Comparison of ENCODE assay signal across 10 mouse cellular contexts in the genomic region with DNA sequence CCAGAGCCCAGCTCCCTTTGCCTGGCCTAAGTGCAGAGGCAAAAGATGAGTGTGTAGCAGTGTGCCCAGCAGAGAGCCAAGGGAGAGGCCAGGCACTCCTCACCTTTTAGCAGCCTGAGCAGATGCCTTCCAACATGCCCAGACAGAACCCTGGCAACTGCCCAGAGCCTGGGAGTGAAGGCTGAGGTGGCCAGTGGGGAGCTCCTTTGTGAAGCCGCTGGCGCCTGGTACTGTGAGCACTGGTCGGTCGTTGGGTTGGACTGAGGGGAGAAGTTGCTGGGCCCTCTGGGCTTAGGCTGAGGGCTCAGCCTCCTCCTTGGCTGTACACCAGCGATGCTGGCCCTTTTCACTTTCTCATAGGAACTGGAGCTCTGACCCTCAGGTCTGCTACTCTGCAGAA. TPM values are rescaled to one million over a fixed set of nuclear protein-coding genes. Genes with fewer than 3 reads are reported as not detected.
DNase-seq lines count a peak whose midpoint lies in the region; ATAC-seq and TF ChIP-seq lines count a peak whose summit lies in the region.
"Had no signal": no experiment of that assay in that cellular context is flagged by ENCODE, and none has a peak within 500 bp of the region (broad histone marks: within the 10 kb centered on the region; RNA-seq: fewer than 3 reads in every experiment).

No protein-coding gene starts in this region.

- no peak for TF ChIP-seq POLR2A in brain, embryonic 14.5 days (IDR thresholded peaks at IDR 0.05; ENCODE audit: borderline replicate concordance, extremely low read depth, insufficient read depth, insufficient read length, poor library complexity, severe bottlenecking)

- peak overlapping the region; percentile 69 for H3K27ac ChIP-seq in hindbrain, embryonic 15.5 days (replicated peaks)

- H3K9ac ChIP-seq in hindbrain, embryonic 15.5 days: no peak overlapping the region

- no peak overlapping the region for H3K4me3 ChIP-seq in hindbrain, embryonic 15.5 days

- peak; percentile 77 for ATAC-seq in hindbrain, embryonic 15.5 days (ENCODE audit: low FRiP score, low read depth)

- H3K27me3 ChIP-seq in hindbrain, embryonic 15.5 days: no peaks in the 10 kb centered on the region
- H3K27me3 ChIP-seq: CH12.LX had no signal

- no peak overlapping the region for H3K4me2 ChIP-seq in hindbrain, embryonic 15.5 days

- no peaks in the 10 kb centered on the region for H3K36me3 ChIP-seq in hindbrain, embryonic 15.5 days

- peak; percentile 96 for DNase-seq in heart, adult 11 months
- no peak for DNase-seq in heart, adult 8-10 months (ENCODE audit: low spot score)
- DNase-seq in brain, embryonic 14.5 days (ENCODE audit: low read depth): peak; percentile 60
- DNase-seq in gastrocnemius, adult 18-20 months (ENCODE audit: low spot score): peak; percentile 65
- peak; percentile 42 to 65 for DNase-seq in lung, postnatal 4 days
- peak; percentile 39 for DNase-seq in testis, postnatal 14 days (ENCODE audit: low spot score)
- DNase-seq in spleen, postnatal 14 days (ENCODE audit: low spot score in 2 of 2): no peak

- no peaks in the 10 kb centered on the region for H3K9me3 ChIP-seq in hindbrain, embryonic 15.5 days

- TF ChIP-seq CTCF in brain, embryonic 14.5 days (IDR thresholded peaks at IDR 0.05; ENCODE audit: borderline replicate concordance, extremely low read depth, insufficient read depth, insufficient read length): no peak

- 31% methylated on average over 5 of the region's 5 CpGs for WGBS in hindbrain, embryonic 15.5 days

- peaks cover 29% of the 10 kb centered on the region for H3K4me1 ChIP-seq in hindbrain, embryonic 15.5 days (replicated peaks)

RNA-seq across cellular contexts. Expression of gene Laptm4a, which starts 5.1 kb away (rescaled TPM):
- 100 to 1,000 TPM; 393 to 413 (median 400) TPM for total RNA-seq in heart, adult 8-10 months (2022)
- 253 and 322 TPM in 2 replicates for polyA plus RNA-seq in brain, embryonic 14.5 days (2012; rRNA removed)
- total RNA-seq in gastrocnemius, adult 18-20 months (2021): 100 to 1,000 TPM; 235 to 244 TPM
- 196 and 201 TPM in 2 replicates for polyA plus RNA-seq in hindbrain, embryonic 15.5 days (2015; fragmentation: Nextera tagmentation; extraction: Ambion mirVana)

RNA-seq across cellular contexts. Expression of gene Matn3, which starts 31.4 kb away (rescaled TPM):
- total RNA-seq in heart, adult 8-10 months (2022): not detected
- polyA plus RNA-seq in brain, embryonic 14.5 days (2012; rRNA removed): 0.16 and 0.26 TPM in 2 replicates
- not detected for total RNA-seq in gastrocnemius, adult 18-20 months (2021)
- 0.08 and 0.31 TPM in 2 replicates for polyA plus RNA-seq in hindbrain, embryonic 15.5 days (2015; fragmentation: Nextera tagmentation; extraction: Ambion mirVana)
- total RNA-seq: CH12.LX had no signal
- polyA plus RNA-seq: small intestine, adult 2 months had no signal

RNA-seq across cellular contexts. Expression of gene Wdr35, which starts 57.3 kb away (rescaled TPM):
- 10 to 100 TPM; 10.8 to 12.8 (median 11.6) TPM for total RNA-seq in heart, adult 8-10 months (2022)
- polyA plus RNA-seq in brain, embryonic 14.5 days (2012; rRNA removed): 13.3 and 16.6 TPM in 2 replicates
- total RNA-seq in gastrocnemius, adult 18-20 months (2021): 1 to 10 TPM; 9.7 to 10.0 TPM
- polyA plus RNA-seq in hindbrain, embryonic 15.5 days (2015; fragmentation: Nextera tagmentation; extraction: Ambion mirVana): 21.7 and 22.5 TPM in 2 replicates

Comparison
In these comparisons a context has a peak if more than half of its experiments do, and no peak if none do; other contexts are left out.
1. DNase-seq: peak in heart, adult 11 months (single experiment), brain, embryonic 14.5 days (single experiment), gastrocnemius, adult 18-20 months (single experiment), lung, postnatal 4 days (2 of 2) and testis, postnatal 14 days (single experiment); none in heart, adult 8-10 months (single experiment) and spleen, postnatal 14 days (0 of 2).